Mouse (Mus musculus) heart, postnatal 25 days (tissue): ENCODE measurements at regions not wholly inside any gene's neighbourhood (a gene's known extent, or its start where the extent isn't known, plus 50 kb on each side); places are given as distances from the start of the nearest gene placed in this dataset.

Experiments used
- DNase-seq: peaks from one replicate; pipeline ENCODE4 v3.0.0; 2022; ENCODE audit warnings: low spot score
- intact Hi-C: fragments of 180-260 bp; cut with DNase I; formaldehyde crosslinking; loops from one replicate; pipeline ENCODE4 v1.15.1; 2025

DNA sequence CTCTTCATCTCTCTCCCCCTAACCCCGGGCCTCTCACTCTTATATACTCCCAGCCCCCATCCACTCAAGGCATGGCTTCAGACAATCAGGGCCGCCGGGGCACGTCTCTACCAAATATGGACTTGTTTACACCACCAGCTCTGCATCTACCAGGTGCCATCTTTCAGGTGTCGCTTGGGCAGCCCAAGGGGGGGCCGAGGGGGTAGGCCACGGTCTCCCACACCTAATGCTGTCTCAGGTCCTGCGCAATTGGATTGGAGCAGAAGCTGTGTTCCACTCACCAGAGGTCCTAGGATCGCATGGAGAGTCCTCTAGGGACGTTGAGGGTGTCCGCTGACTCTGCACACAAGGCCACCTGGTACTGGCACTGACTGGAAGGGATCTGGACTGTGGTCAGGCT lies 1306.0 kb upstream of the 1700015G11Rik start:
- intact Hi-C loops, result loop anchor here (5.0 kb wide), 1 partner anchor 34 kb away; no protein-coding TSS in a partner anchor
- no peak for DNase-seq

DNA sequence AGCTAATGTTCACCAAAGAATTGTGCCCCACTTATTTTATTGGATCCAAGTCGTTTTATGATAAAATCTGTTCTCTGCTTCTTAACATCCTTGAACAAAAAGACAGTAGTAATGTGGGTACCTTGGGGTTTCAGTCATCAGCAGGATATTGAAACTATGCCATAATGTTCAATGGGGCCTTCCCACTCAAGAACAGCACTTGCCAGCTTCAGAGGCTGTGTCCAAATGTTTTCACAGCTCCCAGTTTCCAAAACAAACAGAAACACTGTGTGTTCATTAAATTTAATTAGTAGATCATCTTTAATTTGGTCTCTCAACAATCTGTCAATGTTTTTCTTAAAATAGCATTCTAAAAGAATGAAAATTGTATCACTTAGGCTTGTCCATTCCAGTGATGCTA lies 1266.5 kb upstream of the 1700015G11Rik start:
- intact Hi-C loops, result no loop called here
- DNase-seq, result no peak
